Mouse (Mus musculus): Measurements from ENCODE around the gene Ly6g5b. TPM values are rescaled to one million over a fixed set of nuclear protein-coding genes. Genes with fewer than 3 reads are reported as not detected.

Ly6g5b gene
- polyA plus RNA-seq, 1 experiment from 2014 or later: 0.40 TPM

DNA sequence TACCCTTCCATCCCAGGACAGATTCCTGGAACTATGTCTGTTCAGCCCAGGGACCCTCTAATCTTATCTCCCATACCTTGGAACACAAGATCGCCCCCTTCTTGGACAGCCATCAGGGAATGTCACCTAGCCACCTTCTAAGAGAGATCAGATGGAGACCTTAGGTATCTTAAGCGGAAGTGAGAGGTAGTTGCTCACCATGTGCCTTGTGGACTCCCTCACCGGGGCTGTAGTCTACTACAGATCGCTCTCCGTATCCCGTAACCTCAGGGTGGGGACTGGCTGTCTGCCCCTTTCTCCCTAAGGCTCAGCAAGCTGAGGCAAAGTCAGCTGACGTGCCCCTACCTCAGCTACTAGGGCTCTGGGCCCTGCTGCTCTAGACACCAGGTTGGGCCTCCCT, 11.1 kb downstream of the Ly6g5b start:
- WGBS: 79% methylated on average over 7 of the region's 7 CpGs
- peaks cover 48% of the 10 kb centered on the region for H3K36me3 ChIP-seq
- no peak for ATAC-seq (ENCODE audit: extremely low read depth, insufficient number of reproducible peaks, low FRiP score, low TSS enrichment)

GRCm38 (mm10) chr17:35103221-35103690, 12.0 kb downstream of the Ly6g5b start:
- H3K9ac ChIP-seq: peak overlapping the region; percentile 50; the same call in 1 of the 2 replicates
- 41% methylated on average over 6 of the region's 6 CpGs for WGBS
- H3K9me3 ChIP-seq: no peaks in the 10 kb centered on the region
- H3K4me1 ChIP-seq: peaks cover 30% of the 10 kb centered on the region
- no peak overlapping the region for H3K4me2 ChIP-seq
- no peak overlapping the region for H3K4me3 ChIP-seq
- peak overlapping the region; percentile 42 for H3K27ac ChIP-seq (replicated peaks)
- H3K36me3 ChIP-seq: peaks cover 56% of the 10 kb centered on the region
- no peaks in the 10 kb centered on the region for H3K27me3 ChIP-seq (replicated peaks)
- no peak for ATAC-seq (ENCODE audit: extremely low read depth, insufficient number of reproducible peaks, low FRiP score, low TSS enrichment)

More for the DNA sequence above, 11.1 kb downstream of the Ly6g5b start:
- peaks cover 30% of the 10 kb centered on the region for H3K4me1 ChIP-seq
- no peak overlapping the region for H3K9ac ChIP-seq
- no peak overlapping the region for H3K4me2 ChIP-seq
- no peak overlapping the region for H3K27ac ChIP-seq (replicated peaks)
- H3K9me3 ChIP-seq: no peaks in the 10 kb centered on the region
- no peaks in the 10 kb centered on the region for H3K27me3 ChIP-seq (replicated peaks)
- no peak overlapping the region for H3K4me3 ChIP-seq

DNA sequence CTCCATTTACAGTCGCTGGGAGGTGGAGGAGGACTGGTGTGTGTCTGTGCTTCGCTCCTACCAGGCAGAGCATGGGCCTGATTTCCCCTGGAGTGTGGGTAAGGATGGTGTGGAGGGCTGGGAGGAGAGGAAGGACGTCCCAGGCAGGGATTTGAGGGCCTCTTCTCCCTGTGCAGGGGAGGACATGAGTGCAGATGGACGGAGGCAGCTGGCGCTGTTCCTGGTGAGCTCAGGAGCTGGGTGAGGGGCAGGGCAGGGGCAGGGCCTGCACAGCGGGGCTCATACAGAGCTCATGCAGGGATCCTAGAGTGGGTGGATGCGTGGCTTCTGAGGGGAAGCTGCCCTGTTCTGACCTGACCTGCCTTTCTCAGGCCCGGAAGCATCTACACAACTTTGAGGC, 12.9 kb downstream of the Ly6g5b start:
- WGBS: 72% methylated on average over 8 of the region's 8 CpGs
- Histone ChIP-seq H3K36me3 (peaks cover 66% of the 10 kb centered on the region), H3K4me2 (no peak overlapping the region), H3K4me3 (no peak overlapping the region), H3K27ac (replicated peaks) (peak overlapping the region; percentile 13; the same call in 1 of the 2 replicates), H3K9me3 (no peaks in the 10 kb centered on the region), H3K9ac (peak overlapping the region; percentile 29), H3K4me1 (peaks cover 30% of the 10 kb centered on the region), H3K27me3 (replicated peaks) (no peaks in the 10 kb centered on the region)
- no peak for ATAC-seq (ENCODE audit: extremely low read depth, insufficient number of reproducible peaks, low FRiP score, low TSS enrichment)

DNA sequence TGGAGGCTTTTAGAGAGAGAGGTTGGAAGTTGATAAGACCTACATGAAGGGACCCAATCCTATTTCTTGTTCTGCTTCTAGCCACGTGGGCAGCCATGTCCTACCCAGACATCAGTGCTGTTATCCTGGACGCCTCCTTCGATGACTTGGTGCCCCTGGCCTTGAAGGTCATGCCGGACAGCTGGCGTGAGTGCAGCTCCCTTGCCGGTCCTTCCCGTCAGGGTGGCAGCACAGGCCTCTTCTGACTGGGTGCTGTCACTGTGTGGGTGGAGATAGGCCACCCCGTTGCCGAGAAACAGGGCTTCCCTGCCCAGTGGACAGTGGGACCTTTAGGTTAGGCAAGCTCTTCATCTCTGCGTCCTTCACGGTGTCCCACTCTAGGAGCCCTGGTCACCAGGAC, 14.1 kb downstream of the Ly6g5b start:
- 83% methylated on average over 11 of the region's 11 CpGs for WGBS
- Histone ChIP-seq H3K9ac (no peak overlapping the region), H3K4me1 (peaks cover 28% of the 10 kb centered on the region), H3K36me3 (peaks cover 77% of the 10 kb centered on the region), H3K4me3 (no peak overlapping the region), H3K27me3 (replicated peaks) (no peaks in the 10 kb centered on the region), H3K9me3 (no peaks in the 10 kb centered on the region), H3K27ac (replicated peaks) (0 out of 2 replicates have a peak overlapping the region, but pooled peaks have one; percentile 13), H3K4me2 (no peak overlapping the region)
- no peak for ATAC-seq (ENCODE audit: extremely low read depth, insufficient number of reproducible peaks, low FRiP score, low TSS enrichment)

GRCm38 (mm10) chr17:35100196-35100765, 14.9 kb downstream of the Ly6g5b start:
- peaks cover 21% of the 10 kb centered on the region for H3K4me1 ChIP-seq
- H3K9me3 ChIP-seq: no peaks in the 10 kb centered on the region
- H3K27ac ChIP-seq (replicated peaks): no peak overlapping the region
- no peak overlapping the region for H3K4me2 ChIP-seq
- H3K36me3 ChIP-seq: peaks cover 86% of the 10 kb centered on the region
- 51% methylated on average over 10 of the region's 10 CpGs for WGBS
- no peaks in the 10 kb centered on the region for H3K27me3 ChIP-seq (replicated peaks)
- 0 out of 2 replicates have a peak overlapping the region, but pooled peaks have one; percentile 19 for H3K9ac ChIP-seq
- no peak overlapping the region for H3K4me3 ChIP-seq
- no peak for ATAC-seq (ENCODE audit: extremely low read depth, insufficient number of reproducible peaks, low FRiP score, low TSS enrichment)

DNA sequence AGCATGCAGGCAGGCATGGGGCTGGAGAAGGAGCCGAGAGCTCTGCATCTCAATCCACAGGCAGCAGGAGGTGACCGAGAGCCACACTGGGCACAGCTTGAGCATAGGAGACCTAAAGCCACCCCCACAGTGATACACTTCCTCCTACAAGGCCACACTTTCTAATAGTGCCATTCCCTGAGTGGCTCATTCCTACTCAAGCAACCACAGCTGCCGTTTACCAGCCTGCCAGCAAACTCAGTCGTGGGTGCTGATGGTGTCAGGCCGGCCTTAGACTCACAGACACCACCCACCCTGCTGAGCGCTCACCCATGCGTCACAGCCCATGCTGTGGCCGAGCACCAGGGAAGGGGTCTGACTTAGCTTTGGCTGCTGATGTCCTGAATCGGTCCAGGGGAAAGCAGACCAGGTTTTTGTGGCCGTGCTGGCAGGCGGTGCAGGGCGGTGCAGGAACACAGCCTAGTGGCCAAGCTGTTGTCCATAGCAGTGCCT, 18.0 kb downstream of the Ly6g5b start:
- H3K4me3 ChIP-seq: no peak overlapping the region
- no peaks in the 10 kb centered on the region for H3K27me3 ChIP-seq (replicated peaks)
- H3K4me2 ChIP-seq: no peak overlapping the region
- WGBS: 83% methylated on average over 12 of the region's 12 CpGs
- H3K4me1 ChIP-seq: peaks cover 12% of the 10 kb centered on the region
- ATAC-seq (ENCODE audit: extremely low read depth, insufficient number of reproducible peaks, low FRiP score, low TSS enrichment): no peak
- H3K9me3 ChIP-seq: no peaks in the 10 kb centered on the region
- peaks cover 99% of the 10 kb centered on the region for H3K36me3 ChIP-seq
- H3K27ac ChIP-seq (replicated peaks): no peak overlapping the region
- no peak overlapping the region for H3K9ac ChIP-seq

GRCm38 (mm10) chr17:35096597-35096996, 18.6 kb downstream of the Ly6g5b start:
- no peak overlapping the region for H3K27ac ChIP-seq (replicated peaks)
- peaks cover 7% of the 10 kb centered on the region for H3K4me1 ChIP-seq
- no peak overlapping the region for H3K4me3 ChIP-seq
- 87% methylated on average over 12 of the region's 12 CpGs for WGBS
- no peaks in the 10 kb centered on the region for H3K27me3 ChIP-seq (replicated peaks)
- H3K9ac ChIP-seq: peak overlapping the region; percentile 55
- no peak for ATAC-seq (ENCODE audit: extremely low read depth, insufficient number of reproducible peaks, low FRiP score, low TSS enrichment)
- peaks cover 98% of the 10 kb centered on the region for H3K36me3 ChIP-seq
- no peaks in the 10 kb centered on the region for H3K9me3 ChIP-seq
- H3K4me2 ChIP-seq: no peak overlapping the region; the same call in 1 of the 2 replicates

- H3K4me3 ChIP-seq: no peak overlapping the region
- H3K9ac ChIP-seq: 0 out of 2 replicates have a peak overlapping the region, but pooled peaks have one; percentile 19
- no peaks in the 10 kb centered on the region for H3K27me3 ChIP-seq (replicated peaks)
- no peak overlapping the region for H3K27ac ChIP-seq (replicated peaks)
- H3K4me1 ChIP-seq: peaks cover 19% of the 10 kb centered on the region
- 75% methylated on average over 15 of the region's 15 CpGs for WGBS
- ATAC-seq (ENCODE audit: extremely low read depth, insufficient number of reproducible peaks, low FRiP score, low TSS enrichment): no peak
- H3K36me3 ChIP-seq: peaks cover 90% of the 10 kb centered on the region
- no peak overlapping the region for H3K4me2 ChIP-seq
- H3K9me3 ChIP-seq: no peaks in the 10 kb centered on the region
Observed at GRCm38 (mm10) chr17:35094475-35095365, 20.5 kb downstream of the Ly6g5b start.

- H3K27me3 ChIP-seq (replicated peaks): no peaks in the 10 kb centered on the region
- peaks cover 69% of the 10 kb centered on the region for H3K36me3 ChIP-seq
- no peak overlapping the region for H3K9ac ChIP-seq
- H3K4me2 ChIP-seq: no peak overlapping the region
- H3K4me1 ChIP-seq: peaks cover 24% of the 10 kb centered on the region
- no peak overlapping the region for H3K27ac ChIP-seq (replicated peaks)
- H3K4me3 ChIP-seq: no peak overlapping the region
- H3K9me3 ChIP-seq: no peaks in the 10 kb centered on the region
- no peak for ATAC-seq (ENCODE audit: extremely low read depth, insufficient number of reproducible peaks, low FRiP score, low TSS enrichment)
- 84% methylated on average over 14 of the region's 14 CpGs for WGBS
Observed at GRCm38 (mm10) chr17:35092403-35093198, 22.6 kb downstream of the Ly6g5b start.

- Histone ChIP-seq H3K27ac (replicated peaks) (0 out of 2 replicates have a peak overlapping the region, but pooled peaks have one; percentile 92), H3K9ac (peak overlapping the region; percentile 87), H3K4me1 (peaks cover 27% of the 10 kb centered on the region), H3K4me2 (peak overlapping the region; percentile 83), H3K36me3 (peaks cover 47% of the 10 kb centered on the region), H3K27me3 (replicated peaks) (no peaks in the 10 kb centered on the region), H3K9me3 (no peaks in the 10 kb centered on the region), H3K4me3 (peak overlapping the region; percentile 73)
- 55% methylated on average over 8 of the region's 8 CpGs for WGBS
- ATAC-seq (ENCODE audit: extremely low read depth, insufficient number of reproducible peaks, low FRiP score, low TSS enrichment): no peak
Observed at GRCm38 (mm10) chr17:35090166-35090932, 24.9 kb downstream of the Ly6g5b start.

Measured in heart, embryonic 13.5 days (tissue).